Mouse (Mus musculus) neural tube, embryonic 15.5 days (tissue): ENCODE results near the gene Mon1a. TPM values are rescaled to one million over a fixed set of nuclear protein-coding genes. Genes with fewer than 3 reads are reported as not detected.
A peak's percentile ranks its signal among the peaks of the same experiment; 100 is the strongest.

Experiments
- ATAC-seq: fragments of 200-750 bp; cut with Nextera tagmentation; 2 replicates; pipeline ENCODE4 v1.8.0; 2017; ENCODE audit warnings: mild to moderate bottlenecking, moderate TSS enrichment, moderate library complexity; ENCODE audit not compliant: low FRiP score
- H3K27ac ChIP-seq: fragments of 300-500 bp; sonication (generic); replicated peaks from 2 replicates; pipeline ENCODE4 v1.5.1; 2015; ENCODE audit warnings: mild to moderate bottlenecking, inconsistent platforms
- H3K27me3 ChIP-seq: fragments of 300-500 bp; sonication (generic); replicated peaks from 2 replicates; pipeline ENCODE4 v1.6.1; 2015; ENCODE audit warnings: inconsistent platforms
- H3K36me3 ChIP-seq: fragments of 300-500 bp; sonication (generic); 2 replicates; pipeline ENCODE4 v1.6.1; 2015; ENCODE audit warnings: inconsistent platforms
- H3K4me1 ChIP-seq: fragments of 300-500 bp; sonication (generic); 2 replicates; pipeline ENCODE4 v1.6.1; 2015; ENCODE audit warnings: inconsistent platforms
- H3K4me2 ChIP-seq: fragments of 300-500 bp; sonication (generic); 2 replicates; pipeline ENCODE4 v1.6.1; 2015; ENCODE audit warnings: inconsistent platforms, mild to moderate bottlenecking, moderate library complexity
- H3K4me3 ChIP-seq: fragments of 300-500 bp; sonication (generic); replicated peaks from 2 replicates; pipeline ENCODE4 v1.5.1; 2015; ENCODE audit warnings: mild to moderate bottlenecking, inconsistent platforms
- H3K9ac ChIP-seq: fragments of 300-500 bp; sonication (generic); replicated peaks from 2 replicates; pipeline ENCODE4 v1.6.1; 2015; ENCODE audit warnings: mild to moderate bottlenecking, inconsistent platforms
- H3K9me3 ChIP-seq: fragments of 300-500 bp; sonication (generic); replicated peaks from 2 replicates; pipeline ENCODE4 v1.6.1; 2016; ENCODE audit warnings: inconsistent platforms
- WGBS: fragments of 180-500 bp; shearing (Covaris S2); methylation state at CpG from one replicate; pipeline ENCODE4 v1.1.7; 2015; ENCODE audit warnings: mixed read lengths; 5-methylcytosine and 5-hydroxymethylcytosine counted together
- polyA plus RNA-seq: library from polyadenylated mRNA; unstranded; fragments of >200 nt; fragmentation: Nextera tagmentation; extraction: Ambion mirVana; gene quantifications from 2 replicates; pipeline ENCODE4 v1.2.1, GENCODE M21; 2015

The Mon1a gene
- polyA plus RNA-seq: 23.0 and 23.3 TPM in 2 replicates

- Histone ChIP-seq H3K9ac (peak within 1 kb of the TSS; percentile 86), H3K9me3 (no peaks in the 10 kb centered on the region), H3K4me3 (peak within 1 kb of the TSS; percentile 84), H3K36me3 (0 out of 2 replicates have a peak, but pooled peaks cover 4% of the 10 kb centered on the region), H3K27ac (peak within 1 kb of the TSS; percentile 85), H3K27me3 (peaks cover 17% of the 10 kb centered on the region), H3K4me1 (peaks cover 22% of the 10 kb centered on the region), H3K4me2 (peak within 1 kb of the TSS; percentile 83)
- peak; percentile 95 for ATAC-seq
- under 1% methylated on average over 28 of the region's 28 CpGs for WGBS
Measured at GRCm38 (mm10) chr9:107887804-107888266, at the start of gene Mon1a. TSS of gene Mon1a (plus strand) at chr9:107888151.

GRCm38 (mm10) chr9:107838869-107839268 lies 49.1 kb upstream of the Mon1a start:
- H3K27ac ChIP-seq: no peak overlapping the region
- no peaks in the 10 kb centered on the region for H3K4me1 ChIP-seq
- no peak overlapping the region for H3K4me3 ChIP-seq
- H3K4me2 ChIP-seq: no peak overlapping the region
- H3K27me3 ChIP-seq: no peaks in the 10 kb centered on the region
- WGBS: 98% methylated on average over 1 of the region's 1 CpGs
- H3K9ac ChIP-seq: no peak overlapping the region
- no peak for ATAC-seq
- no peaks in the 10 kb centered on the region for H3K9me3 ChIP-seq
- H3K36me3 ChIP-seq: peaks cover 11% of the 10 kb centered on the region

GRCm38 (mm10) chr9:107842709-107843108 lies 45.2 kb upstream of the Mon1a start:
- H3K36me3 ChIP-seq: peaks cover 22% of the 10 kb centered on the region
- no peak for ATAC-seq
- no peaks in the 10 kb centered on the region for H3K9me3 ChIP-seq
- H3K4me1 ChIP-seq: no peaks in the 10 kb centered on the region
- WGBS: 93% methylated on average over 2 of the region's 2 CpGs
- no peak overlapping the region for H3K4me2 ChIP-seq
- H3K4me3 ChIP-seq: no peak overlapping the region
- no peak overlapping the region for H3K9ac ChIP-seq
- no peak overlapping the region for H3K27ac ChIP-seq
- no peaks in the 10 kb centered on the region for H3K27me3 ChIP-seq

- Histone ChIP-seq H3K9ac (no peak overlapping the region), H3K4me2 (no peak overlapping the region), H3K36me3 (peaks cover 39% of the 10 kb centered on the region), H3K27ac (no peak overlapping the region), H3K27me3 (no peaks in the 10 kb centered on the region), H3K4me3 (no peak overlapping the region), H3K9me3 (no peaks in the 10 kb centered on the region), H3K4me1 (no peaks in the 10 kb centered on the region)
- WGBS: 97% methylated on average over 7 of the region's 7 CpGs
- ATAC-seq: no peak
Measured at GRCm38 (mm10) chr9:107848922-107849321, 39.0 kb upstream of the Mon1a start.

- no peak overlapping the region for H3K4me2 ChIP-seq
- H3K9me3 ChIP-seq: no peaks in the 10 kb centered on the region
- whole genome bisulfite sequencing: 98% methylated on average over 3 of the region's 3 CpGs
- no peaks in the 10 kb centered on the region for H3K4me1 ChIP-seq
- peaks cover 19% of the 10 kb centered on the region for H3K36me3 ChIP-seq
- H3K27me3 ChIP-seq: no peaks in the 10 kb centered on the region
- H3K9ac ChIP-seq: no peak overlapping the region
- no peak overlapping the region for H3K4me3 ChIP-seq
- ATAC-seq: no peak
- no peak overlapping the region for H3K27ac ChIP-seq
Measured at GRCm38 (mm10) chr9:107858343-107858742, 29.6 kb upstream of the Mon1a start.

- Histone ChIP-seq H3K4me1 (peaks cover 3% of the 10 kb centered on the region), H3K4me2 (no peak overlapping the region), H3K9ac (no peak overlapping the region), H3K27me3 (no peaks in the 10 kb centered on the region), H3K36me3 (0 out of 2 replicates have a peak, but pooled peaks cover 9% of the 10 kb centered on the region), H3K4me3 (no peak overlapping the region), H3K9me3 (no peaks in the 10 kb centered on the region), H3K27ac (no peak overlapping the region)
- WGBS: 79% methylated on average over 1 of the region's 1 CpGs
- no peak for ATAC-seq
Measured at GRCm38 (mm10) chr9:107864493-107864892, 23.5 kb upstream of the Mon1a start.

GRCm38 (mm10) chr9:107866081-107866480 lies 21.9 kb upstream of the Mon1a start:
- no peaks in the 10 kb centered on the region for H3K27me3 ChIP-seq
- H3K4me3 ChIP-seq: no peak overlapping the region
- no peaks in the 10 kb centered on the region for H3K9me3 ChIP-seq
- H3K27ac ChIP-seq: no peak overlapping the region
- H3K4me1 ChIP-seq: peaks cover 7% of the 10 kb centered on the region
- 98% methylated on average over 2 of the region's 2 CpGs for WGBS
- H3K4me2 ChIP-seq: no peak overlapping the region
- H3K36me3 ChIP-seq: 0 out of 2 replicates have a peak, but pooled peaks cover 7% of the 10 kb centered on the region
- ATAC-seq: no peak
- no peak overlapping the region for H3K9ac ChIP-seq

- peak overlapping the region; percentile 71 for H3K9ac ChIP-seq
- H3K4me3 ChIP-seq: peak overlapping the region; percentile 56
- H3K4me2 ChIP-seq: peak overlapping the region; percentile 72
- H3K36me3 ChIP-seq: 0 out of 2 replicates have a peak, but pooled peaks cover 7% of the 10 kb centered on the region
- H3K27ac ChIP-seq: peak overlapping the region; percentile 93
- H3K27me3 ChIP-seq: peaks cover 5% of the 10 kb centered on the region; the same call in 1 of the 2 replicates
- peak; percentile 99 for ATAC-seq
- WGBS: under 1% methylated on average over 75 of the region's 80 CpGs
- peaks cover 21% of the 10 kb centered on the region for H3K4me1 ChIP-seq
- no peaks in the 10 kb centered on the region for H3K9me3 ChIP-seq
Measured at GRCm38 (mm10) chr9:107872350-107873098, 15.4 kb upstream of the Mon1a start.

- Histone ChIP-seq H3K9ac (peak within 1 kb of the TSS; percentile 71), H3K9me3 (no peaks in the 10 kb centered on the region), H3K4me1 (peaks cover 21% of the 10 kb centered on the region), H3K27me3 (peaks cover 6% of the 10 kb centered on the region; the same call in 1 of the 2 replicates), H3K27ac (peak within 1 kb of the TSS; percentile 93), H3K36me3 (0 out of 2 replicates have a peak, but pooled peaks cover 4% of the 10 kb centered on the region), H3K4me2 (peak within 1 kb of the TSS; percentile 72), H3K4me3 (peak within 1 kb of the TSS; percentile 56)
- WGBS: 8% methylated on average over 14 of the region's 14 CpGs
- no peak for ATAC-seq
Measured at GRCm38 (mm10) chr9:107873137-107873536, 14.8 kb upstream of the Mon1a start, which contains the start of gene Rbm6. TSS of gene Rbm6 (minus strand) at chr9:107873237.

GRCm38 (mm10) chr9:107880411-107880810 lies 7.5 kb upstream of the Mon1a start:
- Histone ChIP-seq H3K4me2 (no peak overlapping the region), H3K36me3 (no peaks in the 10 kb centered on the region), H3K9ac (no peak overlapping the region), H3K4me3 (no peak overlapping the region), H3K9me3 (no peaks in the 10 kb centered on the region), H3K27ac (no peak overlapping the region), H3K4me1 (no peaks in the 10 kb centered on the region), H3K27me3 (peaks cover 11% of the 10 kb centered on the region)
- WGBS: 64% methylated on average over 4 of the region's 4 CpGs
- ATAC-seq: no peak

GRCm38 (mm10) chr9:107888267-107888850 lies 408 bp downstream of the Mon1a start:
- peak; percentile 84 for ATAC-seq
- Histone ChIP-seq H3K9me3 (no peaks in the 10 kb centered on the region), H3K4me3 (peak overlapping the region; percentile 84), H3K36me3 (0 out of 2 replicates have a peak, but pooled peaks cover 4% of the 10 kb centered on the region), H3K27ac (peak overlapping the region; percentile 85), H3K9ac (peak overlapping the region; percentile 86), H3K4me1 (peaks cover 22% of the 10 kb centered on the region), H3K27me3 (peaks cover 17% of the 10 kb centered on the region), H3K4me2 (peak overlapping the region; percentile 83)
- 0% methylated on average over 18 of the region's 18 CpGs for WGBS
